Mouse (Mus musculus) left cerebral cortex, postnatal 10 days (tissue): ENCODE measurements around the gene Igsf21. TPM values are rescaled to one million over a fixed set of nuclear protein-coding genes. Genes with fewer than 3 reads are reported as not detected.

Experiments
- DNase-seq, 2 experiments: peaks; one replicate each; pipeline ENCODE4 v3.0.0; 2021 to 2022; ENCODE audit warnings: low spot score in 2 of 2, mixed read lengths in 1 of 2; ENCODE audit errors: extremely low spot score in 1 of 2
- intact Hi-C: fragments of 180-260 bp; cut with DNase I; formaldehyde crosslinking; loops from one replicate; pipeline ENCODE4 v1.15.1; 2025
- total RNA-seq, 2 experiments: library from RNA; stranded (reverse); gene quantifications; 2 replicates each; pipeline ENCODE4 v1.2.3; 2021

Gene Igsf21
- total RNA-seq, 2 experiments from 2014 or later: 147 to 158 TPM

- DNase-seq: no peak
- intact Hi-C loops: no loop called here
These were observed 87.0 kb downstream of the Igsf21 start for GRCm38 (mm10) chr4:140159617-140160016.

- no peak for DNase-seq
- intact Hi-C loops: no loop called here
These were observed 91.6 kb downstream of the Igsf21 start for GRCm38 (mm10) chr4:140154899-140155463.

GRCm38 (mm10) chr4:140154484-140154883 is 92.1 kb downstream of the Igsf21 start:
- DNase-seq: peak; percentile 49 to 50
- intact Hi-C loops: no loop called here

- intact Hi-C loops: no loop called here
These were observed 92.9 kb downstream of the Igsf21 start for GRCm38 (mm10) chr4:140153711-140154114.

GRCm38 (mm10) chr4:140153101-140153500 is 93.5 kb downstream of the Igsf21 start:
- DNase-seq: no peak
- intact Hi-C loops: no loop called here

More at GRCm38 (mm10) chr4:140153711-140154114, 92.9 kb downstream of the Igsf21 start:
- DNase-seq: no peak

- intact Hi-C loops: loop anchor here (5.0 kb wide), 1 partner anchor 98 kb away; the partner anchor contains the start of gene Igsf21
- DNase-seq: no peak
These were observed 96.9 kb downstream of the Igsf21 start for GRCm38 (mm10) chr4:140149706-140150105.

- no peak for DNase-seq
- intact Hi-C loops: loop anchor here (5.0 kb wide), 1 partner anchor 99 kb away; the partner anchor contains the start of gene Igsf21
These were observed 98.5 kb downstream of the Igsf21 start for GRCm38 (mm10) chr4:140147857-140148695.

GRCm38 (mm10) chr4:140147079-140147840 is 99.3 kb downstream of the Igsf21 start:
- DNase-seq: no peak
- intact Hi-C loops: loop anchor here (5.0 kb wide), 1 partner anchor 100 kb away; the partner anchor contains the start of gene Igsf21

GRCm38 (mm10) chr4:140143884-140144525 is 102.6 kb downstream of the Igsf21 start:
- DNase-seq: no peak
- intact Hi-C loops: no loop called here

- intact Hi-C loops: no loop called here
These were observed 103.4 kb downstream of the Igsf21 start for GRCm38 (mm10) chr4:140143178-140143577.

GRCm38 (mm10) chr4:140140485-140140884 is 106.1 kb downstream of the Igsf21 start:
- DNase-seq: no peak
- intact Hi-C loops: no loop called here

More at GRCm38 (mm10) chr4:140143178-140143577, 103.4 kb downstream of the Igsf21 start:
- no peak for DNase-seq

GRCm38 (mm10) chr4:140138846-140139245 is 107.7 kb downstream of the Igsf21 start:
- intact Hi-C loops: no loop called here
- no peak for DNase-seq

- intact Hi-C loops: no loop called here
- no peak for DNase-seq
These were observed 114.8 kb downstream of the Igsf21 start for GRCm38 (mm10) chr4:140131625-140132321.

- intact Hi-C loops: no loop called here
- no peak for DNase-seq
These were observed 115.4 kb downstream of the Igsf21 start for GRCm38 (mm10) chr4:140131201-140131600.

- intact Hi-C loops: no loop called here
- DNase-seq: no peak
These were observed 116.9 kb downstream of the Igsf21 start for GRCm38 (mm10) chr4:140129553-140130275.

GRCm38 (mm10) chr4:140128116-140128515 is 118.5 kb downstream of the Igsf21 start:
- DNase-seq: no peak
- intact Hi-C loops: no loop called here

GRCm38 (mm10) chr4:140125806-140126205 is 120.8 kb downstream of the Igsf21 start:
- DNase-seq: no peak
- intact Hi-C loops: no loop called here

GRCm38 (mm10) chr4:140122534-140122933 is 124.0 kb downstream of the Igsf21 start:
- DNase-seq: no peak
- intact Hi-C loops: no loop called here
